Mouse (Mus musculus) spleen, adult 2 months (tissue): ENCODE data around the gene Cabp7.

ENCODE experiments used
- CTCF ChIP-seq: fragments of 200-500 bp; IDR thresholded peaks from 2 replicates; pipeline ENCODE4 v1.5.1; 2011; ENCODE audit warnings: mild to moderate bottlenecking, inconsistent platforms; ENCODE audit not compliant: insufficient read depth, insufficient read length, insufficient replicate concordance; ENCODE audit errors: extremely low read depth
- POLR2A ChIP-seq: fragments of 200-500 bp; IDR thresholded peaks from 2 replicates; pipeline ENCODE4 v1.6.1; 2011; ENCODE audit warnings: low read depth, low read length, inconsistent platforms

DNA sequence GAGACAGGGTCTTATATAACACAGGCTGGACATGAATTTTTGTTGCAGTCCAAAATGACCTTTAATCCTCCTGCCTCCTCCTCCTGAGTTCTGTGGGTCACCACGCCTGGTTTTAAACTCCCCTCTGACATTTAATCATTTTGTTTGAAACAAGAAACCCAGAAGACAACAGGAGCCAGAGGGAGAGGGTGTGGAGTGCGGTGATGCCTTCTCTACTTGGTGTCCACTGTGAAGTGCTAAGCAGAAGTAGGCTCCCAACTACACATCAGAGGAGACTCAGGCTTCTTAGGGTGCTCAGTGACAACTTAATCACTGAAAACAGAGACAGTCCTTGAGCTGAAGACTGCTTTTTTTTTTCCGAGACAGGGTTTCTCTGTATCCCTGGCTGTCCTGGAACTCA is 34.3 kb upstream of the Cabp7 start:
- TF ChIP-seq POLR2A: no peak
- TF ChIP-seq CTCF: no peak
